Mouse (Mus musculus): ENCODE data around the gene Sart3. TPM values are rescaled to one million over a fixed set of nuclear protein-coding genes. Genes with fewer than 3 reads are reported as not detected.

The Sart3 gene
- polyA plus RNA-seq, 1 experiment from 2014 or later: 59.2 TPM

DNA sequence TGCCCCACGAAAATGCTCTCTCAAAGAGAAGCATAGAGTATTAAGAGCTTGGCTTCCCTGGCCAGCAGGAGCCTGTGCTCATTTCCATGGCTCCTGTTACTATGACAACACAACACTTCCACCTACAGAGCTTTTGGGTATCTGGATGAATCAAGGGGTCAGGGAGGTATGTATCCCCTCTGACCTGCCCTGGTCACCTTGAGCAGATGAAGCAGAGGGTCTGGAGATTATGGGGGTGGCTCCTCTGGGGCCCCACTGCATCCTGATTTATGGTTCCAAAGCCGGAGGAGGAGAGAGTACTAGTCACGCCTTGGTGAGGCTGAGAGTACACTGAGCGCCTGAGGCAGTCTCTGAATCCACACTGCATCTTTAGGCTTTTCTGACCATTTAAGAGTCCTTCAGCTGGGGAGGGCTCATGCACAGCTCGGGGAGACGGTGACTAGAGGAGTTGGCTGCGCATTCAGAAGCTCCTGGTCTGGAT, 41.6 kb downstream of the Sart3 start:
- WGBS: 40% methylated on average over 7 of the region's 7 CpGs
- Histone ChIP-seq H3K27ac (no peak overlapping the region), H3K4me2 (no peak overlapping the region), H3K4me1 (peaks cover 14% of the 10 kb centered on the region), H3K4me3 (replicated peaks) (no peak overlapping the region), H3K36me3 (no peaks in the 10 kb centered on the region), H3K9ac (no peak overlapping the region), H3K9me3 (replicated peaks) (no peaks in the 10 kb centered on the region), H3K27me3 (peaks cover 6% of the 10 kb centered on the region)
- ATAC-seq (replicated peaks; ENCODE audit: low FRiP score): no peak

DNA sequence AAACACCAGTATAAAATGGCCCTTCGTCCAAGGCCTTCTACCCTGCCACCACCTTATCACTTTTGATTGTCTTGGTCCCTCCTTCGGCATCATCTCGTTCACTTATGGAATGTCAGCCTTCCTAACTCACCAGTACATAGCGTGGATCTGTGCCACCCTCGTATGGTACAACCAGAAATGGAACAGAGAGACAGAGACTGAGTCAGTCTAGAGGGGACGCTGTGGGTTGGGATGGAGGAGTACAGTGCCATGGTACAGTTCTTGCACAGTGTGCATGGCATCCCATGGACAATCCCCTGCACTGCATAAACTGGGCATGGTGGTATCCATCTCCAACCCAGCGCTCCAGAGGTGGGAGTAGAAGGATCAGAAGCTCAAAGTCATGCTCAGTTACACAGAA, 43.6 kb downstream of the Sart3 start:
- no peak overlapping the region for H3K9ac ChIP-seq
- no peak for ATAC-seq (replicated peaks; ENCODE audit: low FRiP score)
- H3K9me3 ChIP-seq (replicated peaks): no peaks in the 10 kb centered on the region
- H3K27me3 ChIP-seq: peaks cover 10% of the 10 kb centered on the region
- no peak overlapping the region for H3K27ac ChIP-seq
- H3K4me3 ChIP-seq (replicated peaks): no peak overlapping the region
- peaks cover 4% of the 10 kb centered on the region for H3K4me1 ChIP-seq
- no peak overlapping the region for H3K4me2 ChIP-seq
- 89% methylated on average over 7 of the region's 7 CpGs for WGBS
- no peaks in the 10 kb centered on the region for H3K36me3 ChIP-seq

DNA sequence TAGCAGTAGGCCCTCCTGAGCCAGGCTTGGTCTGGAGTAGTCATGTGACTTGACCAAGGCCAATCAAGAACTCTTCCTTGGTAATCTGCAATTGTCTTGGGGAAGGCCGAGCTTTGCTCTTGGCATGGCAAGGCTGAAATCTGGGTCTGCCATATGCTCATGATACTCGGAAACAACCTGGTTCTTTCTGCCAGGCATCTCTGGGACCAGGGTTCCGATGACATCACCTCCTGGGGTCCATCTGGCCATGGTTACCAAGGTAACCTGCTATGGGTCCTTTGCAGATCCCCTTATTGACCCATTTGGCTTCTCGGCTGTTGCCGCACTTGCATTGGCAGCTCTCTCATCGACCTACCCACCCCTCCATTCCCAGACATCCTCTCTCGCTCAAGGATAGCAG, 44.3 kb downstream of the Sart3 start:
- no peak overlapping the region for H3K9ac ChIP-seq
- no peak overlapping the region for H3K4me2 ChIP-seq
- H3K4me3 ChIP-seq (replicated peaks): no peak overlapping the region
- no peaks in the 10 kb centered on the region for H3K36me3 ChIP-seq
- peaks cover 14% of the 10 kb centered on the region for H3K27me3 ChIP-seq
- no peak overlapping the region for H3K27ac ChIP-seq
- 72% methylated on average over 7 of the region's 7 CpGs for WGBS
- H3K4me1 ChIP-seq: peaks cover 4% of the 10 kb centered on the region
- H3K9me3 ChIP-seq (replicated peaks): no peaks in the 10 kb centered on the region
- ATAC-seq (replicated peaks; ENCODE audit: low FRiP score): no peak

DNA sequence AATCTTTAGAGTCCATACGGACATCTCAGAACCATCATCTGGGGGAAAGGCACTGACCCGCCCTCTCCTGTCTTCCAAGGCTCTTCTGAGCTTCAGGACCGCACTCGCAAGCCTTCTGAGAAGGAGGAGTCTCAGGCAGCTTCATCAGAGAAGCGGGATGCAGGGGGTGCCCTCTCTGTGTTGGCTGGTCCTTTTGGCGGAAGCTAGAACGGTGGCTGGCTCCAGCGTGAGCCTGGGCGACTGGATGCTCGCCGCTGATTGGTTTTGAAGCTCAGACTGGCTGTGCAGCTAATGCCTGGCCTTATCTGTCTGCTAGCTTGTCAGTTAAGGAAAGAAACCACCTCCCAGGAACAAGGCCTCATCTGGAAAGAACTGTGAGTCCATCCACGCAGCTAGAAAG, 45.1 kb downstream of the Sart3 start:
- Histone ChIP-seq H3K27ac (no peak overlapping the region), H3K9ac (no peak overlapping the region), H3K4me1 (peaks cover 4% of the 10 kb centered on the region), H3K4me2 (no peak overlapping the region), H3K36me3 (no peaks in the 10 kb centered on the region), H3K4me3 (replicated peaks) (no peak overlapping the region), H3K27me3 (peaks cover 14% of the 10 kb centered on the region), H3K9me3 (replicated peaks) (no peaks in the 10 kb centered on the region)
- no peak for ATAC-seq (replicated peaks; ENCODE audit: low FRiP score)
- WGBS: 63% methylated on average over 12 of the region's 12 CpGs

DNA sequence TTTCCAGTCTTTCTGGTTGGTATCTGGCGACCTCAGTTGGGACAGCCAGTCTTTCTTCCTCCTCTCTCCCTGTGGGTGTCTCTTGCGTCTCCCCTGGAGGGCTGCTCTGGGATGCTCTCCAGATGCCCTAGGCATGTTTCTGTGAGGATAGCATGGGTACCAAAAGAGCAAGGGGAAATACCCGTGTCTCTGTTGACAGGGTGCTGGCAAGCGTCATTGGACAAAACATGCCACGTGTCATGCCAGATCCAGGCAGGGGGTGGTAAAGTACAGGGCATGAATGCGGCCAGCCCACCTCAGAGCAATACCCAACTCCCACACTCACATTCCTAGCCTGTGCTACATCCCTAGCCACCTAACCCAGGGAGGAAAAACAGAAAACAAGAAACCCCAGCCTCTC, 45.7 kb downstream of the Sart3 start:
- peaks cover 4% of the 10 kb centered on the region for H3K4me1 ChIP-seq
- H3K9ac ChIP-seq: no peak overlapping the region
- no peak overlapping the region for H3K27ac ChIP-seq
- no peak for ATAC-seq (replicated peaks; ENCODE audit: low FRiP score)
- WGBS: 79% methylated on average over 6 of the region's 6 CpGs
- no peaks in the 10 kb centered on the region for H3K36me3 ChIP-seq
- H3K27me3 ChIP-seq: peaks cover 14% of the 10 kb centered on the region
- H3K4me3 ChIP-seq (replicated peaks): no peak overlapping the region
- H3K4me2 ChIP-seq: no peak overlapping the region
- no peaks in the 10 kb centered on the region for H3K9me3 ChIP-seq (replicated peaks)

DNA sequence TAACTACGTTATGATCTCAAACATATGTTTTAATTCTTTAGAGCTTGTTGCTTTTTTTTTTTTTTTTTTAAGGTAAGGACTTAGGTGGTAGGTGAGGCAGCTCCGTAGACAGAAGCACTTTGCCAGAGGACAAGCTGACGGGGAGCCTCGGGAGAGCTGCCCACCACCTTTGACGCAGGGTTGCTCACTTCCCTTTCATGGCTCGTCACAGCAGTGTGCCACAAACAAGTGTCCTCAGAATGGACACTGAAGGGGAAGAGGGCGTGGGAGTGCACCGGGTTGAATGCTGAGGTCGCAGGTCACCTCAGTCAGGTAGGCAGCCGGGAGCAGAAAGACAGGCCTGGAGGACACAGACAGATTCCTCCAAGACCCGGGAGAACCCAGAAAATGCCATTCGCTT, 46.9 kb downstream of the Sart3 start:
- Histone ChIP-seq H3K4me1 (no peaks in the 10 kb centered on the region), H3K9ac (no peak overlapping the region), H3K4me2 (no peak overlapping the region), H3K27ac (no peak overlapping the region), H3K27me3 (peaks cover 14% of the 10 kb centered on the region), H3K4me3 (replicated peaks) (no peak overlapping the region), H3K36me3 (no peaks in the 10 kb centered on the region), H3K9me3 (replicated peaks) (no peaks in the 10 kb centered on the region)
- ATAC-seq (replicated peaks; ENCODE audit: low FRiP score): no peak
- 62% methylated on average over 12 of the region's 12 CpGs for WGBS

DNA sequence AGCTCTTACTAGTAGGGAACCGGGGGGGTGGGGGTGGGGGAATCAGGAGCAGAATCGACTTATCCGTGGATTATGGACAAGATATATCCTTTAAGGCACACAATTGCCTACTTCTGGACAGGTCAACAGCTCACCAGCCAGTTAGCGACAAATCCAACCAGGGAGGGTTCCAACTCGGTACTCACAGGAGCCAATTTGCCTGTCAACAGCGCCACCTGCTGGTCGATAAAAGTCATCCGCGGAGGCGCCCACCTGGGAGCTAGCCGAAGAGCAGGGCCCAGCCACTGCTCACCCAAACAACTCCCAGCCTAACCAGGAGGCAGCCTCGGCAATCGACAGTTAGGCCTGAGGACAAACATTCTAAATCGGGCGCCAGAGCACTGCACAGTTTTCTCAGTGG, 47.9 kb downstream of the Sart3 start, which contains the start of gene 1700069L16Rik:
Gene 1700069L16Rik (minus strand): TSS at position 327 of the 400 bp plus-strand sequence.
- 3% methylated on average over 15 of the region's 15 CpGs for WGBS
- H3K27ac ChIP-seq: no peak within 1 kb of the TSS
- ATAC-seq (replicated peaks; ENCODE audit: low FRiP score): 0 out of 2 replicates have a peak, but pooled peaks have one; percentile 18

DNA sequence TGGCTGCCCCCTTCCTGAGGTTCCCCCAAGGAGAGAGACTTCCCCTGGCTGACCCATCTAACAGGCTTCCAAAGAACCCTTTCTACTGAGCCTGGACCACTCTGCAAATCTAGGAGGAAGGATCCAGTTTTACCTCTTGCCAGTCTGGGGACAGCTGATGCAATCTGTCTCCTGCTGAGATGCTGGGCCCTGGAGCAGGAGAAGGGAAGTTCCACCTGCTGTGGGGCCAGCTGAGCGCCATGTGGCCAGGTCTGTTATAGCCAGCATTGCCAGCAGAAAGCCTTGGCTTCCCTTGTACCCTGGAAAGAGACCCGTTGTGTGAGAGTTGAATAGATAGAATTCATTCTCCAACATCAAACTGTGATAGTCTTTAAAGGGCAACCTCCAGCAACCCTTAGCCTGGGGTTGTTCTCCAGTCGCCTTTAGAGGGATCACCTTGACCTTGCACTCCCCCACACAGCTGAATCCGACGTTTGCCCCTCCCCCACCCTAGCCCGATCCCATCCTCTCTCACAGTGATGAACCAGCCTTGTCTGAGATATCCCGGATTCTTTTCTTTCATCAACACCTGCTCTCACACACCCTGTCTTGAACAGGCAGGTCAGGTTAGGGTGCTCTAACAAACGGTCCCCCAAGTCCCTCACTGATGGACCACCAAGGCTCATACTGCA, 48.6 kb downstream of the Sart3 start:
- Histone ChIP-seq H3K9ac (no peak overlapping the region), H3K4me1 (no peaks in the 10 kb centered on the region), H3K36me3 (no peaks in the 10 kb centered on the region), H3K4me3 (replicated peaks) (no peak overlapping the region), H3K27ac (no peak overlapping the region), H3K9me3 (replicated peaks) (no peaks in the 10 kb centered on the region), H3K4me2 (no peak overlapping the region), H3K27me3 (peaks cover 14% of the 10 kb centered on the region)
- WGBS: 34% methylated on average over 8 of the region's 8 CpGs
- no peak for ATAC-seq (replicated peaks; ENCODE audit: low FRiP score)

More for the DNA sequence above, 47.9 kb downstream of the Sart3 start, which contains the start of gene 1700069L16Rik:
- H3K4me1 ChIP-seq: no peaks in the 10 kb centered on the region
- H3K27me3 ChIP-seq: peaks cover 14% of the 10 kb centered on the region
- no peak within 1 kb of the TSS for H3K4me3 ChIP-seq (replicated peaks)
- H3K4me2 ChIP-seq: no peak within 1 kb of the TSS
- H3K9me3 ChIP-seq (replicated peaks): no peaks in the 10 kb centered on the region
- no peak within 1 kb of the TSS for H3K9ac ChIP-seq
- no peaks in the 10 kb centered on the region for H3K36me3 ChIP-seq

DNA sequence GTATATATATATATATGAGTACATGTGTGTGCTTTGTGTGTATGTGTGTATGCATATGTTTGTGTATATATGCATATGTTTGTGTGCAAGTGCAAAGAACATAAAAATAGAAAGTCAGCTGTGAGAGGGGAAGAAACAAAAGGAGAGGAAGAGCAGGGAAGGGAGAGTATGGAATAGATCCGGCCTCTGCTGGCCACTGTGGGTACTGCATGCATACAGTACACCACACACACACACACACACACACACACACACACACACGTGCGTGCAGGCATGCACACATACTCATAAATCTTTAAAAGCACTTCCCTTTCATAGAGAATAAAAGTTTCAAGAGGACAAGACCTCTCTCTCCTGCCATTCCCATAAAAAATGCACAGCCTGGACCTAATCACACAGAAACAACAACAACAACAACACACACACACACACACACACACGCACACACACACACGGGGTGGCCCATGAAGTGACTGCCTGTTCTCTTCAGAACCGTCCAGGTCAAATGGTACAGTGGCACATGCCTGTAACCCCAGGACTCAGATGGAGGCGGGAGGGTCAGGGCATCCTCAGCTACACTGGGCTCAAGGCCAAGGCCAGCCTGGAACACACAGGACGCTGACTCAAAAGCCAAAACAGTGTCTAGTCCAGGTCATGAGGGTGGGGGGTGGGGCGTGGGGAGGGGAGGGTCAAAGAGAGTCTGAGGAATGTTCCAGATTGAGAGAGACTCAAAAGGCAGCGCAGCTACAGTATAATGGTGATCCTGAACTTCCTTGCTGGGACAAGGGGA, 49.9 kb downstream of the Sart3 start:
- ATAC-seq (replicated peaks; ENCODE audit: low FRiP score): no peak
- no peak overlapping the region for H3K9ac ChIP-seq
- 86% methylated on average over 10 of the region's 10 CpGs for WGBS

DNA sequence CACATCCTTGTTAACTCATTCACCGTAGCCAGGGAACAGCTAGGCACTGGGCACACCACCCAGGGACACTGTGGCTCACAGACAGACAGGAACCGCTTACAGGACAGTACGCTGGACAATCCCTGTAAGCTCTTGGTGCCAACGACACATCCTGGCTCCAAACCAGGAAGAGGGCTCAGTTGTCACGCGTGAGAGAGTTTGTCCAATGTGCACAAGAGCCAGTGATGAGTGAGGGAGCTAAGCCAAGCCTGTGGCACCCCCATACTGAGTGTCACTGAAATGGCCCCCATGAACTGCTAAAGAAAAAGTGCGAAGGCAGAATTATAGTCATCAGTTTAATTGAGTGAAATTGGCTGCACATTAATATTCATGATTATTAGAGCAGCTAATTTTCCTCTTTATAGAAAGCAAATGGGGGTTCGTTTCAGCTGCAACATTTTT, 53.1 kb downstream of the Sart3 start:
- no peaks in the 10 kb centered on the region for H3K9me3 ChIP-seq (replicated peaks)
- H3K36me3 ChIP-seq: no peaks in the 10 kb centered on the region
- WGBS: 81% methylated on average over 8 of the region's 8 CpGs
- no peak overlapping the region for H3K4me3 ChIP-seq (replicated peaks)
- H3K4me2 ChIP-seq: no peak overlapping the region
- H3K27ac ChIP-seq: no peak overlapping the region
- H3K9ac ChIP-seq: no peak overlapping the region
- no peak for ATAC-seq (replicated peaks; ENCODE audit: low FRiP score)
- H3K4me1 ChIP-seq: 0 out of 2 replicates have a peak, but pooled peaks cover 2% of the 10 kb centered on the region
- peaks cover 8% of the 10 kb centered on the region; the same call in 1 of the 2 replicates for H3K27me3 ChIP-seq

More for the DNA sequence above, 49.9 kb downstream of the Sart3 start:
- peaks cover 14% of the 10 kb centered on the region for H3K27me3 ChIP-seq
- H3K4me2 ChIP-seq: no peak overlapping the region
- H3K36me3 ChIP-seq: no peaks in the 10 kb centered on the region
- no peak overlapping the region for H3K27ac ChIP-seq
- H3K9me3 ChIP-seq (replicated peaks): no peaks in the 10 kb centered on the region
- no peaks in the 10 kb centered on the region for H3K4me1 ChIP-seq
- no peak overlapping the region for H3K4me3 ChIP-seq (replicated peaks)

DNA sequence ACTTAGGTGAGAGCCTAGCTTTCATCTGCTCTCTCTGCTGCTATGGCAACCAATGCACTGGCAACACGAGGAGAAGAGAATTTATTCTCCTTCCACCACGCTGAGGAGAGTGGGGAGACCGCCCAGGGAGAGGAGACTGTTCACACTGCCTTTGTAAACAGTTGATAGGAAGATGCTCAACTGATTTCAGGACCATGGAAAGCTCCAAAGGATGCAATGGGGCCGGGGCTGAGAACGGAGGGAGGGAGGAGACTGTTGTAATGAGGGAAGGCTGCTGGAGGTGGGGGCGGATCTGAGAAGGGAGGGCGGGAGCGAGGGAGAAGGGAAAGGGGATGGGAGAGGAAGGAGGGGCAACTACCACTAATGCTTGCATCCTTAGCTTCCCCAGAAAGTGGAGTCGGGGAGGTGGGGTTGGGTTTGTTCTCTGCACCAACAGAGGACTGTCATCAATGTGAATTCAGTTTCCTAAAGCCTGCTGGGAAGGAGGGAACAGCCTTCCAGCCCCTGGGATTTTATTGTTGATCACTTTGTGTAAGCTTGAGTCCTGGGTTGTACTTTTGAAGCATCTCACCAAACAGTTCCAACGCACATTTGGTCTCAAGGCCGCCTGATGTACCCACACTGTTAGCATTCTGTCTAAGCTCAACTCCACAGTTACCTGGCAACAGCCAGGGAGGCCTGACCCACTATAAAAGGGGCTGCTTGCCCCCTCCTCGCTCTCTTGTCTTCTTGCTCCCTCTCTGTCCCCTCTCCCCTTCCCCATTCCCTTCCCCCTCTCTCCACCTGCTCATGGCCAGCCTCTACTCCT, 55.5 kb downstream of the Sart3 start:
- Histone ChIP-seq H3K36me3 (no peaks in the 10 kb centered on the region), H3K9me3 (replicated peaks) (no peaks in the 10 kb centered on the region), H3K9ac (no peak overlapping the region), H3K27me3 (no peaks in the 10 kb centered on the region), H3K4me2 (no peak overlapping the region), H3K4me3 (replicated peaks) (no peak overlapping the region), H3K27ac (no peak overlapping the region), H3K4me1 (0 out of 2 replicates have a peak, but pooled peaks cover 2% of the 10 kb centered on the region)
- ATAC-seq (replicated peaks; ENCODE audit: low FRiP score): no peak
- whole genome bisulfite sequencing: 10% methylated on average over 12 of the region's 12 CpGs
